Mouse (Mus musculus) small intestine, adult 10 weeks (tissue): ENCODE measurements around the gene Pgs1. TPM values are rescaled to one million over a fixed set of nuclear protein-coding genes. Genes with fewer than 3 reads are reported as not detected.

ENCODE experiments used
- polyA plus RNA-seq: library from polyadenylated mRNA; stranded (reverse); fragments of 350-450 nt; fragmentation: Illumina TruSeq; extraction: RNeasy Lipid Tissue Mini Kit (QIAGEN cat#74804); gene quantifications from one replicate; pipeline ENCODE4 v1.2.3, GENCODE M21; 2014; ENCODE audit warnings: low replicate concordance

The Pgs1 gene
- polyA plus RNA-seq, result 3.1 TPM

DNA sequence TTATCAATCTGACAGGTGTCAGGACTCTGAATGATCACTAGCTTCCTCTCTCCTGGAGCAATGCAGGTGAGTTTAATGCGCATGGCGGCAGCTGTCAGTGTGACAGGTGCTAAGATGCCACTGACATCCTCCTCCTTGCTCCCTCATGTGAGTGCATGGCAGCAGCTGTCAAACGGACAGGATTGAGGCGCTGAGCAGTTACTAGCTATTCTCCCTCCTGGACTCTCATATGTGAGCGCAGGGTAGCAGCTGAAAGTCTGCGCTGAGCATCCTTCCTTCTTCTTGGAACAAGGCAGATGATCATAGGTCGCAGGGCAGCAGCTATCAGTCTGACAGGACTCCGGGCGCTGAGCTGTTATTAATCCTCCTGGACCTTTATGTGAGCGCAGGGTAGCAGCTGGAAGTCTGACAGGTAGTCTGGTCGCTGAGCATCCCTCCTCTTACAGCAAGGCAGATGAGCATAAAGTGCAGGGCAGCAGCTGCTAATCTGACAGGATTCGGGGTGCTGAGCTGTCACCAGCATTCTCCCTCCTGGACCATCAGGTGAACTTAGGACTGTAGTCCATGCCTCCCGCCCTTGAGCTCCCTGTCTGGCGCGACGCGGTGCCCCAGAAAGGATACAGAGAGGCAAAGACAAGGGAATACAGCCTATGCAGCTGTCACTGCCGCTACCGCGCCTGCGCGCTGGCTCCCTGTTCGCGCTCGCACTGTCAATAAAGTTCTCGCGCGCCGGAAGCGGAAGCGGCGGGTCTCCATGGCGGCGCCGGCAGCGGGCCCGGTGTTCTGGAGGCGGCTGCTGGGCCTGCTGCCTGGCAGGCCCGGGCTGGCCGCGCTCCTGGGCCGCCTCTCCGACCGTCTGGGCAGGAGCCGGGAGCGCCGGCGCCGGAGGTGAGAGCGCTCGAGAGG is at the start of gene Pgs1:
Gene Pgs1 (plus strand): TSS at position 167 of the 906 bp plus-strand sequence.

DNA sequence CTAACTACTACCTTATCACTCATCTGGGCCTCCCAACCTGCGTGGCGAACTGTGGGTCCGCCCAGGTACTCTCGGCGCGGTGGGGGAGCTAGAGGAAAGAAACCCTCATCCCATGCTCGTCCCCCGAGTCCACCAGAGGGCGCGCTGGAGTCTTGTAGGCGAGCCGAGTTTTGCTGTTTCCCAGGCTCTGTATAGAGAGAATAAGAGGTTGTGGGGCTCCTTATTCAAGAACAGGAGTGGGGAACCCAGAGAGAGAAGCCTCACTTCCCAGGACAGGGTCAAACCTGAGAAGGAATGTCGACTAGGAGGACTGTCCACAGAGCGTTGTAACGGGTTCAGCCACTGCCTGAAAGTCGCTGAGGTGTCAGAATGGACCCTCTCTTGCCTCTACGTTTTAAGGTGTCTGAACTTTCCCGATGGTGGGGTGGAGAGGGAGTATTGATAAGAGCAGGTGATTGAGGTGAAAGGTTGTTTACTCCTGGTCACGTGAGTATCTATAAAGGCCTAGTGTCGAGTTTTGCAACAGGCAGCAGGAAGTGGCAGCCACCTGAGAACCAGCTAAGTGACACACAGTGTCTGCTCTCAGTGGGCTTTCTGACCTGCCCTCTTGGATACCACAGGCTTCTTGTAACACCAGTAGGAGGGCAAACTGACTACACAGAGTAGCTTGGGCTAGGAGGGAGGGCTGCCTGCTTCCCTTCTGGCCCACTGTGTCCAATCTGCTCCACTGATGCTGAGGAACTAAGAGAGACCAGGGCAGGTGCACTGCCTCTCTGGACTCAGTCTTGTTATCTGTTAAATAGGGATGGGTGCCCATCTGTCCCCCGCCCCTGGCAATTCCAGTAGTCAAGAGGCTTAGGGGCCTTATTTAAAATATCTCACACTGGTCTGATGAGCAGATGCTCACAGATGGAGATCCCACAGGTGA is 15.9 kb upstream of the Pgs1 start, which contains the start of gene Socs3:
Gene Socs3 (minus strand): TSS at position 103 of the 928 bp plus-strand sequence.

Other genes with a start within 250 kb of the Pgs1 start
- 1.7 TPM for gene Tmc8, start 204.2 kb upstream of the Pgs1 start, polyA plus RNA-seq
- gene Tmc6, start 204.1 kb upstream of the Pgs1 start, polyA plus RNA-seq, result 0.97 TPM
- gene 6030468B19Rik, start 188.6 kb upstream of the Pgs1 start, polyA plus RNA-seq, result not detected
- gene Gm20708, start 176.6 kb upstream of the Pgs1 start, polyA plus RNA-seq, result 3.5 TPM
- 3.0 TPM for gene Syngr2, start 176.6 kb upstream of the Pgs1 start, polyA plus RNA-seq
- gene Afmid, start 160.4 kb upstream of the Pgs1 start, polyA plus RNA-seq, result 0.67 TPM
- gene Tk1, start 160.2 kb upstream of the Pgs1 start, polyA plus RNA-seq, result 2.0 TPM
- gene Birc5, start 137.0 kb upstream of the Pgs1 start, polyA plus RNA-seq, result 32.3 TPM
- not detected for gene Tmem235, start 125.5 kb upstream of the Pgs1 start, polyA plus RNA-seq
- 0.71 TPM for gene Tha1, start 112.8 kb upstream of the Pgs1 start, polyA plus RNA-seq
- 0.85 TPM for gene Socs3, start 16.2 kb upstream of the Pgs1 start, polyA plus RNA-seq
- not detected for gene Dnah17, start 144.3 kb downstream of the Pgs1 start, polyA plus RNA-seq